Mouse (Mus musculus) hematopoietic stem cell, adult 5-6 weeks (primary cell): ENCODE measurements around the gene Gfm2. TPM values are rescaled to one million over a fixed set of nuclear protein-coding genes. Genes with fewer than 3 reads are reported as not detected.
"Not testable (repeated sequence)": the region's sequence is repeated elsewhere in the genome, so short reads cannot be mapped to it uniquely, and the experiment has no call there.

ENCODE experiments used
- ATAC-seq, 2 experiments: fragments of 125-278 bp in 1 of 2; replicated peaks in 1 of 2; 2 replicates each; pipeline ENCODE4 v1.8.0; 2016 to 2017; ENCODE audit warnings: inconsistent platforms in 2 of 2, mild to moderate bottlenecking in 2 of 2, moderate number of reproducible peaks in 2 of 2, low read depth in 1 of 2, moderate TSS enrichment in 1 of 2; ENCODE audit not compliant: low FRiP score in 2 of 2, poor library complexity in 2 of 2, severe bottlenecking in 2 of 2, insufficient read depth in 1 of 2, low TSS enrichment in 1 of 2
- total RNA-seq: library from RNA; stranded (forward); fragments of 172-1452, 232-1000 nt; gene quantifications from 2 replicates; pipeline ENCODE4 v1.2.3, GENCODE M21; 2017

Gfm2 gene
- total RNA-seq: 34.4 and 41.1 TPM in 2 replicates

DNA sequence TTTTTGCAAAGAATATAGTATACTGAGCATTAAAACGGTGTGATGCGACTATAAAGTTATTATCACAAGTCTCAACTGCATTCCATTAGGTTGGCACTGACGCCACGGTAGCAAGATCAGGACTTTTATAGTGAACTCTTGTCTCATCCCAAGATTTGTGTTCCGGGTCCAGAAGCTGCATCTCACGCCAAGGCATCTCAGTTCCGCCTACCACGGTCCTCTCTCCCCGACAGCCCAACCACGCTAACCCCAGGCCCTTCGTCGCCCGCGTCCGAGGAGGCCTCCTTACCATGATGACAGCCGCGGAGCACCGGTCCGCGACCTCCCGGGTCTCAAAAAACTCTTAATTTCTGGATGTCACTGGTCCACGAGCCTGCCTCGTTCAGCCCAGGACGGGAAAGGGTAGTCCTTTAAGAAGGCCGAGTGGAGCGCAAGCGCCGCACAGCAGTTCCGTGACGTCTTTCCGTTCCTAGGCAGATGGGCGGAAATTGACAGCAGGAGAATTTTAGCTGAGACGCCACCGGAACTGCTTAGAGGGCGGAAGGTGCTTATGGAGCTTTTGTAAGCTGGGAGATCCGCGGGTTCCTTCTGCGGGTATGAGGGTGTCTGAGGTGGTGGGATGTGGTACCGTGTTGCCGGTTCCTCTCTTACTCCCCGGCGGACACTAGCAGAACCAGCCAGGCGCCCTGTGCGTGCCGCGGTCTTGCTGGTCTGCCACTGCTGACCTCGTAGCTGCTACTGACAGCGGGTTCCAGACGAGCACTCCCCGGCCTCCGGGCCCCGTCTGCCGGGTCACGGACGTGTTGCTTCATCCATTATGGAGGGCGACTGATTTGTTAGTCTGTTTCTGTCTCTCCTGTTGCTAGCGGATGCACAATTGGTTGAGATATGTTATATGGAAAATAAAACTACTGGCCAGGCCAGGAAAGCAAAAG, at the start of gene Gfm2, which contains the start of gene Nsa2:
TSS of gene Gfm2 (plus strand) at position 472 of the 935 bp plus-strand sequence.
TSS of gene Nsa2 (minus strand) at position 472 of the 935 bp plus-strand sequence.
- peak; percentile 99 to 100 for ATAC-seq

- no peak for ATAC-seq
Observed at GRCm38 (mm10) chr13:97088183-97088582, 49.6 kb upstream of the Gfm2 start.

DNA sequence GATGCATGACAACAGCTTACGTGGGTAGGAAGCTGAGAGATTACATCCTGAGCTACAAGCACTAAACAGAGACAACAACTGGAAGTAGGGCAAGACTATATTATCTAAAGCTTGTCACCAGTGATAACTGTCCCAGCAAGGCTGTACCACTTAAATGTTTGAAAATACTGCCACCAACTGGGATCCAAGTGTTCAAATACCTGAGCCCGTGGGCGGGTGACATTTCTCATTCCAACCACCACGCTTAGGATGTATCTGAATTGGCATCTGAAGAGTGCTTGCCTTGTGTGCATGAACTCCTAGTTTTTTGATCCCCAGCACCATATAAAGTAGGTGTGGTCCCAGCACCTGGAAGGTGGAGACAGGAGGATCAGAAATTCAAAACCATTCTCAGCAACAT, 42.0 kb upstream of the Gfm2 start:
- no peak for ATAC-seq

GRCm38 (mm10) chr13:97099187-97099852, 38.4 kb upstream of the Gfm2 start, which contains the start of gene Gm6169:
Gene Gm6169, minus strand, starts transcription at chr13:97099237.
- ATAC-seq: peak; percentile 65 to 74

- no peak for ATAC-seq
Observed at GRCm38 (mm10) chr13:97104996-97105395, 32.7 kb upstream of the Gfm2 start.

GRCm38 (mm10) chr13:97107721-97108120, 30.0 kb upstream of the Gfm2 start:
- ATAC-seq: not testable (repeated sequence)

DNA sequence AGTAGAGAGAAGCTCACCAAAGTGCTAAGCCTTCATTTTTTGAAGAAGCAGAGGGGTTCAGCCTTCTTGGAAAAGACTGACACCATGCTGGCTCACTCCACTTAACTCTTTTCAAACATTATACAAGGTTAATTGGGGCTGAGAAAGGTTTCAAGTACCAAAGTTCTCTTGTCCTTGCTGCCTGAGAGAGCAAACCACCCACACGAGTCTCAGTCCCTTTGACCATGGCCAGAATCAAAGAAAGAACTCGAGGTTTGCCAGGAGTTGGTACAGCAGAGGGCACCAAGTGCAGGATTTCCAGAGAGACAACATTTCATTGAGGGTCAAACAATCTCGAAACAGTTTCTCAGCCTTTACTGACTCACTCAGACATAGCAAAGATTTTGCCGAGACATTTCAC, 28.7 kb upstream of the Gfm2 start:
- ATAC-seq: no peak

GRCm38 (mm10) chr13:97121341-97121740, 16.4 kb upstream of the Gfm2 start:
- no peak for ATAC-seq

DNA sequence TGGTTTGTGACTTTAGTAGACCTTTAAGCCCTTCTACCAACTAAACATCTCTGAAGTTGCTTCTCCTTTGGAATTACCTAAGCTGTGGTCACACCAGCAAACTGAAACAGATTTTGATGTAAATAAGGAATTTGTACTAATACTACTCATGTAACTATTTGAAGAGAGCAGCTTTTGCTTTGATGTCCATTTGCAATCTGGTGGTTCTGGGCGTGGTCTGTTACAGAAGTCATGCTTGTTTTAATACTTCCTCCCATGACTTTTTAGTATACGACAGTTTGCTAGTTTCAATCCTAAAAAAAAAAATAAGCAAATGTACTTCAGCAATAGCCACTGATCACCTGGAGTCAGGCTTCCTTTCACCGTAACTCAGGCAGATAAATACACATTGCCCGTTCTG, 8.1 kb upstream of the Gfm2 start:
- ATAC-seq: not testable (repeated sequence)

DNA sequence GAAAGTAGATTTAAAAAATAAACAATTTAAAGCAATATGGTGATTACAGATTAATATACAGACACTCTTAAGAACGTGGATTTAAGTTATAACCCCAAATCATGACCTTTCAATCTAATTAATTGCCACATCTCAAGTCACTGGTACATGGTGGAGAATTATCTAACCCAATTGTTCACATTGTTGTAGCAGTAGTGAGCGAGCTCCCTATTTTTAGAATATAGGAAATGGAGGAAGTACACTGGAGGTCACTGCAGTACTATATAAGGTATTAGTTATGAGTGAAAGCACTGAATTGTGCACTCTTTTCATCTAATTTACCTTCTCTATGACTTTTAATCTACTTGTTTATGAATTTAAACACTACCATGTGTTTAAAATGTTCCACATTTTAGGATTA, 7.3 kb upstream of the Gfm2 start:
- ATAC-seq: 0 out of 4 replicates have a peak, but pooled peaks of 1 of the 2 experiments have one; percentile 17

- not testable (repeated sequence) for ATAC-seq
Observed at GRCm38 (mm10) chr13:97138404-97138931, 731 bp downstream of the Gfm2 start.

DNA sequence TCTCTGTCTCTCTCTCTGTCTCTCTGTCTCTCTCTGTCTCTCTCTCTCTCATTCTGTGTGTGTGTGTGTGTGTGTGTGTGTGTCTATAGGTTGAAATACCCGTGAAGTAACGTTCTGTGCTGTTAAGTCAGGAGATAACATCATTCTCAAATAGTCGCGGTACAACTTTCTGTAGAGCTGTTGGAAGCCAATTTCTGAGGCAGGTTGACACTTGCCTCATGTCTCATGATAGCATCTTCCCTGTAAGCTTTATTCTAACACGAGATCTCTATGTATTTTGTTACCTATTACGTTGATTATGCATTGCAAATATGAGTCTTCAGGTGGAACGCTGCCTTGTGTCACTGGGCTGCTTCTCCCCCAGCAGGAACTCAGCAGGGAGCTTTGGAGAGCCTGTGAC, 4.6 kb downstream of the Gfm2 start:
- no peak for ATAC-seq

- peak; percentile 62 to 72; a peak in 3 of 4 replicates for ATAC-seq
Observed at GRCm38 (mm10) chr13:97145834-97146233, 8.1 kb downstream of the Gfm2 start.

- ATAC-seq: no peak
Observed at GRCm38 (mm10) chr13:97175520-97176264, 38.0 kb downstream of the Gfm2 start.

GRCm38 (mm10) chr13:97176731-97177130, 39.0 kb downstream of the Gfm2 start:
- no peak for ATAC-seq

DNA sequence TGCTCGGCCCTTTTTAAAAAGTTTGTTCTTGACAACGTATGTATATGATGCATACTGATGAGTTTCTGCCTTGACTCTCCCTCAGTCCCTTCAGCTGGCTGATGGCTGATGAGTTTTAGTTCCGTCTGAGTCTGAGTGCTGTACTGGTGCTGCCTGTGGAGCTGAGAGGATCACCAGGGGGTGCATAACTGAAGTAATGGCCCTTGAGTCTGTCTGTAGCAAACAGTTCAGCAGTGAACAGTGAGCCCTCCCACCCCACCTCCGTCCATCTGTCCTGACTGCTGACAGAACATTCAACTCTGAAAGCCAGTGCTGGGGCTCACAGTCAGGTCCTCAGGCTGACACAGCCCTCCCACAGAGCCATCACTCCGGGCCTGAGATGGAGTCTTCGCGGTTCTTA, 41.2 kb downstream of the Gfm2 start:
- ATAC-seq: no peak

DNA sequence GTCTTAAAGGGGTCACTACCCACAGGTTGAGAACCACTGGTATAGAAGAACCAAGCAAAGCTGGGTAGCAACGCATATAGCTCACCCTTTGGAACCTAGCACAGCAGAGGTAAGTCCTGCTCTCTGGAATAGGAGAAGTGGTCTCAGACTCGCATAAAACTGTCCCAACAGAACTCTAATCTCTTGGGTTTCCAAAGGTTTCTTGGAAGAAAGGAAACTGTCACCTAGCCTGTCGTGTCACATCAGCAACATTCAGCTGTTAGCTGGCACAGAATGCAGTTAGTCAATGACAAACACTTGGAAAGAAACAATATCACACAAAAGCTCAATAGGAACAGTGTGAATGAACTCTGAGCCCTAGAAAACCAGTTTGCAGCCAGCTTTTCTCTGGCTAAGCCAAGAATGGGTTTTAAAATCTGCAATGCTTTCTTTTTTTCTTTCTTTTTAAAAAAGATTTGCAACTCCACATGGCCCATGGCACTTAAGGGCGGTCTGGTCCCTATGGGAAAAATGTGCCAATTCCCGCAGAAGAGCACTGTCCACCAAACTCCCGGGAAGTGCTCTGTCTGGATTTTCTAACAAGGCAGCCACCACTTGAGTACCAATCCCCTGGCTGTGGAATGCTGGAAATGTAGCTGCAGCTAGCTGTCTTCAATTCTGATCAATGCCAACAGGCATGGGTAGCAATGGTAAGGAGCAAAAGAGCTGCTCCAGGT, 42.5 kb downstream of the Gfm2 start:
- ATAC-seq: no peak
